Mouse (Mus musculus): ENCODE measurements around the gene Rtl8a. TPM values are rescaled to one million over a fixed set of nuclear protein-coding genes. Genes with fewer than 3 reads are reported as not detected.

Gene Rtl8a
- total RNA-seq (2023; ENCODE audit: inconsistent age): 20.9 to 24.3 TPM (median 23.0 TPM) in 4 replicates

DNA sequence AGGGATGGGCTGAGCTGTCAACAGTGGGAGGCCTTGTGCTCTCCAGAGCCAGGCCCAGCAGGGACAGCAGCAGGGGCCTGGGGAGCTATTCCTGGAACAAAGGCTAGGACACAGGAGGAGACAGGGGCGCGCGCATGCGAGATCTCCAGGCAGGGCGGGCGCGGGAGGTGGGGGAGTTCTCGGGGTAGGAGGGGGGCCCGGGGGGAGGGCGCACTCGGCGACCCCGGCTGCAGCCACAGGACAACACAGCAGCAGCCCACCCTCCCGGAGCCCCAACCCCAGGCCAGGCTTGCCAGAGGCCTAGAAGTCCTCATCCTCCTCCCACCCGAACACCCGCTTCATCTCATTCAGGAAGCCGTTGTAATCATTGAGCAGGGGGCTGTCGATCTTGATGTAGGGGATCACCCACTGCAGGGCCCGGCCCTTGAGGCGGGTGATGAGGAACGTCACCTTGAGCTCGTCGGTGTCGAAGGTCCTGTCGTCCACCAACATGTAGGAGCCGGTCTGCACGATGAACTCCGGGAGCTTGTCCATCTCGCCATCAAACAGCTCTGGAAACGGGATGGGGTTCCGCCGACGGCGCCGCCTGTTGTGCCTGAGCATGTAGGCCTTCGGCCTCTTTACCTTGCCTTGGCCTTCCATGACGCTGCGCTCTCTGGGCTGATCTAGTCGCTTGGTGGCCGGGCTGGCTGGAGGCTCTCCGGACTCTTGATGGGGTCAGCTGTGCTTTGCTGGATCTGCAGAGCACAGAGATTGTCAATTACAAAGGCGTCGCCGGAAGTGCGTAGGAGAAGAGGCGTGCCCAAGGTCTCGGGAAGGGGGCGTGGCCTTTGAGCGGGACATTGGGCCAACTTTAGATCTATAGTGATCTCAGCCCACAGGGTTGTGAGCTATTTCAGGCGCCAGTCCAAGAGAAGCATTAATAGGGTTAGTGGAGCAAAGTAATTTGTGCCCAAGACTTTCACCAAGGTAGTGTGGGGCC is at the start of gene Rtl8a:
Gene Rtl8a (minus strand): TSS at position 703 of the 982 bp plus-strand sequence.

DNA sequence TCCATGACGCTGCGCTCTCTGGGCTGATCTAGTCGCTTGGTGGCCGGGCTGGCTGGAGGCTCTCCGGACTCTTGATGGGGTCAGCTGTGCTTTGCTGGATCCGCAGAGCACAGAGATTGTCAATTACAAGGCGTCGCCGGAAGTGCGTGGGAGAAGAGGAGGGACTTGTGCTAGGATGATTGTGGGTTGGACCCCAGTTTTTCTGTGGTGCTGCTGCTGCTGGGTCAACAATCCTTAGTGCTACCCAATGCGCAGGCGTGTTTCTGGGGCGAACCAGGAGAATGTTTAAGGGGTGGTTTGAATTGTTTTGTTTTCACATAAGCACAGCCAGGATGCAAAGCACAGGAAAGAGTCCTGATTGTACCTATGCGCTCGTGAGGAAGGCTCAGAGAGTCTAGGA is 26.8 kb upstream of the Rtl8a start, which contains the start of gene Rtl8b:
Gene Rtl8b (minus strand): TSS at position 115 of the 400 bp plus-strand sequence.

DNA sequence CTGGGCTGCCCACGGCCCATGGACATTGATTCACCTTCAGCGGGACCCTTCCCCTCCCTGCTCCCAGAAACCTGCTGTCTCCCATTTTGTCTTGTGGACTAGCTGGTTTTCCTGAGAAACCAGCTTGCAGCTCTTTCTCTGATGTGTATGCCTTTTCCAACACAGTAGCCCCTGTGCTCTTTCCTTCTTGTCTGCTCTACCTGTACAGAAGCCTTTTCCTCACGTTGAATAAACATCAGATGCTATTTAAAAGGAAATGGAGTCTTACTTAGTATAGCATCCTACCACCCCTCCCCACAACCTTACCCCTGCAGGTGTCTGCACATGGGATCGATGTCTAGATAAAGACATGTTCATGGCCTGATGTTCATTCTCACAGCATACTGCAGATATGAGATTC is 34.6 kb downstream of the Rtl8a start, which contains the start of gene Gm14597:
Gene Gm14597 (minus strand): TSS at position 101 of the 400 bp plus-strand sequence.

DNA sequence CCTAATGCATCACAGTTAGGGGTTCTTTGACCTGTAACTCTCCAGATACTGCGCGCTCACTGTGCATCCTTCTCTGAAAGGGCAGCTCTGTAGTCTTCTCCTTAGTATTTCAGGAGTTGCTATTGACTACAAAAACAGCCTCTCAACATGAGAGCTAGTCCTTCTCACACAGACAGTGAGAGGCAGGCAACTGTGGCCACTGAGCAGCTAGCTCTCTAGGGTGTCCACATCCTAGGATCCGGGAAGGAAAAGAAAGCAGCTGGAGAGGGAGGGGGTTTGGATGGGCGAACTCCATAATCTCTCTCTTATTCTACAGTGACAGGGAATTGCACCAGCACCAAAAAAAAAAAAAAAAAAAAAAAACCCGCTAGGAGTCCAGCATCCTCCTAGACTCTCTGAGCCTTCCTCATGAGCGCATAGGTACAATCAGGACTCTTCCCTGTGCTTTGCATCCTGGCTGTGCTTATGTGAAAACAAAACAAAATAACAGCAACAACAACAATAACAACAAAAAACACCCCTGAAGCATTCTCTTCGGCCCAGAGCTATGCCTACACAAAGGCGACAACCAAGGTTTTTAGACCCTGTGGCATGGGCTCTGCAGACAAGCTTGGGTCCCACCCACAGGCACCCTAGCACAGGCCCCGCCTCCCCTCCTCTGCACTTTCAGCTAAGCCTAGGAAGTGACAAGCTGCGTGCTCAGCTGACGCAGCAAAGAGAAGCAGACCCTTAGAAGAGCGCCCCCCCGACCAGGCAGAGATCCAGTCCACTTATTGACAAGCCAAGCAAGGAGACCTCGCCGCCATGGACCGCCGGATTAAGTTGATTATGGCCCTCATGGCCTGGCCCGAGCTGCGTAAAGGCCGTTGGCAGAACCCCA is 36.0 kb downstream of the Rtl8a start, which contains the start of gene Rtl8c:
Gene Rtl8c (plus strand): TSS at position 791 of the 880 bp plus-strand sequence.

Other genes with a start within 250 kb of the Rtl8a start
- gene Etd, start 208.8 kb downstream of the Rtl8a start, total RNA-seq (2023; ENCODE audit: inconsistent age): not detected in 4 replicates
- 4.3 to 9.6 TPM (median 7.8 TPM) in 4 replicates for gene Rtl8c, start 35.6 kb downstream of the Rtl8a start, total RNA-seq (2023; ENCODE audit: inconsistent age)
- gene Gm14597, start 34.7 kb downstream of the Rtl8a start, total RNA-seq (2023; ENCODE audit: inconsistent age): not detected in 4 replicates
- gene Rtl8b, start 26.7 kb upstream of the Rtl8a start, total RNA-seq (2023; ENCODE audit: inconsistent age): 9.4 to 18.3 TPM (median 14.8 TPM) in 4 replicates
- not detected in 4 replicates for gene 4930502E18Rik, start 81.1 kb upstream of the Rtl8a start, total RNA-seq (2023; ENCODE audit: inconsistent age)
- not detected in 4 replicates for gene 1700013H16Rik, start 114.1 kb upstream of the Rtl8a start, total RNA-seq (2023; ENCODE audit: inconsistent age)
- gene Zfp36l3, start 132.7 kb upstream of the Rtl8a start, total RNA-seq (2023; ENCODE audit: inconsistent age): not detected in 4 replicates
- 0.51 to 1.1 TPM (median 0.82 TPM) in 4 replicates for gene Xlr, start 154.0 kb upstream of the Rtl8a start, total RNA-seq (2023; ENCODE audit: inconsistent age)